Mouse (Mus musculus) thymus, adult 2 months (tissue): ENCODE results near the gene Cpsf7. TPM values are rescaled to one million over a fixed set of nuclear protein-coding genes. Genes with fewer than 3 reads are reported as not detected.
A peak's percentile ranks its signal among the peaks of the same experiment; 100 is the strongest.

Experiments used
- DNase-seq: peaks from one replicate; pipeline ENCODE4 v3.0.0; 2021
- H3K27ac ChIP-seq: fragments of 200-500 bp; 2 replicates; pipeline ENCODE4 v1.5.1; 2012; ENCODE audit warnings: low read length, control low read depth; ENCODE audit not compliant: control insufficient read depth, insufficient read depth
- H3K27me3 ChIP-seq: fragments of 200-500 bp; 2 replicates; pipeline ENCODE4 v1.6.1; 2012; ENCODE audit warnings: mild to moderate bottlenecking, low read length, moderate library complexity, mixed read lengths; ENCODE audit not compliant: control insufficient read depth, insufficient read depth
- H3K36me3 ChIP-seq: fragments of 200-500 bp; 2 replicates; pipeline ENCODE4 v1.6.1; 2012; ENCODE audit warnings: mild to moderate bottlenecking, low read length, moderate library complexity; ENCODE audit not compliant: control insufficient read depth, insufficient read depth
- H3K4me1 ChIP-seq: fragments of 200-500 bp; replicated peaks from 2 replicates; pipeline ENCODE4 v1.6.1; 2012; ENCODE audit warnings: low read length; ENCODE audit not compliant: control insufficient read depth, insufficient read depth
- H3K4me3 ChIP-seq: fragments of 200-500 bp; 2 replicates; pipeline ENCODE4 v1.5.1; 2012; ENCODE audit warnings: mild to moderate bottlenecking, low read length, control low read depth, moderate library complexity; ENCODE audit not compliant: control insufficient read depth, insufficient read depth
- CTCF ChIP-seq: fragments of 200-500 bp; IDR thresholded peaks from 2 replicates; pipeline ENCODE4 v1.5.1; 2012; ENCODE audit warnings: mild to moderate bottlenecking, control low read depth, low read length, moderate library complexity, borderline replicate concordance; ENCODE audit not compliant: control insufficient read depth, poor library complexity, insufficient read depth; ENCODE audit errors: extremely low read depth
- POLR2A ChIP-seq: fragments of 200-500 bp; IDR thresholded peaks from 2 replicates; pipeline ENCODE4 v1.6.1; 2012; ENCODE audit warnings: mild to moderate bottlenecking, low read length, control low read depth, moderate library complexity; ENCODE audit not compliant: control insufficient read depth, poor library complexity, insufficient read depth; ENCODE audit errors: extremely low read depth
- WGBS: fragments of 180-500 bp; shearing (Covaris S2); methylation state at CpG from one replicate; pipeline ENCODE4 v1.1.7; 2018; 5-methylcytosine and 5-hydroxymethylcytosine counted together
- polyA plus RNA-seq: library from polyadenylated mRNA; depleted of rRNA; stranded (reverse); fragments of >200 nt; gene quantifications from 2 replicates; pipeline ENCODE4 v1.2.3, GENCODE M21; 2012

Cpsf7 gene
- polyA plus RNA-seq, 1 experiment, result 113 TPM

GRCm38 (mm10) chr19:10569627-10570026, 44.6 kb downstream of the Cpsf7 start:
- H3K27me3 ChIP-seq, result no peaks in the 10 kb centered on the region
- no peaks in the 10 kb centered on the region for H3K4me1 ChIP-seq
- no peak overlapping the region for H3K27ac ChIP-seq
- peaks cover 5% of the 10 kb centered on the region; the same call in 1 of the 2 replicates for H3K36me3 ChIP-seq
- TF ChIP-seq POLR2A (no peak), CTCF (no peak)
- WGBS, result 98% methylated on average over 6 of the region's 6 CpGs
- H3K4me3 ChIP-seq, result no peak overlapping the region
- no peak for DNase-seq

GRCm38 (mm10) chr19:10576690-10577561, 51.9 kb downstream of the Cpsf7 start, which contains the start of the genes Cyb561a3 and Tmem138:
TSS of gene Cyb561a3 (plus strand) at chr19:10577172.
TSS of gene Tmem138 (minus strand) at chr19:10577362.
- H3K27me3 ChIP-seq, result no peaks in the 10 kb centered on the region
- under 1% methylated on average over 44 of the region's 44 CpGs for WGBS
- peak within 1 kb of the TSS; percentile 67 for H3K27ac ChIP-seq
- peaks cover 6% of the 10 kb centered on the region for H3K4me1 ChIP-seq
- peak; percentile 79 for TF ChIP-seq POLR2A
- TF ChIP-seq CTCF, result peak; percentile 61; the same call in 1 of the 2 replicates
- peak; percentile 92 for DNase-seq
- peak within 1 kb of the TSS; percentile 85 for H3K4me3 ChIP-seq
- H3K36me3 ChIP-seq, result no peaks in the 10 kb centered on the region; the same call in 1 of the 2 replicates

- TF ChIP-seq CTCF (no peak), POLR2A (no peak)
- Histone ChIP-seq H3K4me1 (peaks cover 13% of the 10 kb centered on the region), H3K27ac (no peak overlapping the region), H3K4me3 (no peak overlapping the region), H3K27me3 (no peaks in the 10 kb centered on the region), H3K36me3 (no peaks in the 10 kb centered on the region)
- 68% methylated on average over 3 of the region's 3 CpGs for WGBS
- DNase-seq, result no peak
Measured at GRCm38 (mm10) chr19:10580102-10580501, 55.0 kb downstream of the Cpsf7 start.

DNA sequence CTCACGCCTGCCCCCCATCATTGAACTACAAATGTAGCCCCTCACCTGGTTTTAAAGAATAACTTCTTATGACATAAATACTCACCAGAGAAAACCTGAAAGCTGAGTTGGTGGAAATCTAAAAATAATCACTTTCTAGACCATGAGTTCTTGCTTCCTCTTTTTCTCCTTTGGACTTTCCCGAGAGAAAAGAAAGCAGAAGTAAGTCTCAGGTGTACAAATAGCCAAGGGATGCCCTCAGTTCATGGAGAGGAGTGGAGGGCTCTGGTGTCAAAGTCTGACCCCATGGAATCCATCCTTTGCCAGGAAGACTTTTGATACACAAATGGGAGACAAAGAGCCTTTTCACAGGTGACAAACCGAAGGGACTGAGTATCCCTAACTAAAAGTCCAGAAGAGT, 55.7 kb downstream of the Cpsf7 start:
- no peak for DNase-seq

GRCm38 (mm10) chr19:10581984-10582383, 56.9 kb downstream of the Cpsf7 start:
- H3K4me3 ChIP-seq, result no peak overlapping the region
- peaks cover 13% of the 10 kb centered on the region for H3K4me1 ChIP-seq
- no peak for TF ChIP-seq CTCF
- no peak for TF ChIP-seq POLR2A
- no peak for DNase-seq
- no peak overlapping the region for H3K27ac ChIP-seq
- no peaks in the 10 kb centered on the region for H3K36me3 ChIP-seq
- WGBS, result 49% methylated on average over 6 of the region's 6 CpGs
- no peaks in the 10 kb centered on the region for H3K27me3 ChIP-seq

More for the DNA sequence above, 55.7 kb downstream of the Cpsf7 start:
- TF ChIP-seq CTCF, result no peak
- no peak for TF ChIP-seq POLR2A
- H3K27ac ChIP-seq, result no peak overlapping the region
- peaks cover 13% of the 10 kb centered on the region for H3K4me1 ChIP-seq
- H3K4me3 ChIP-seq, result no peak overlapping the region
- WGBS, result 53% methylated on average over 3 of the region's 3 CpGs
- no peaks in the 10 kb centered on the region for H3K36me3 ChIP-seq
- H3K27me3 ChIP-seq, result no peaks in the 10 kb centered on the region

DNA sequence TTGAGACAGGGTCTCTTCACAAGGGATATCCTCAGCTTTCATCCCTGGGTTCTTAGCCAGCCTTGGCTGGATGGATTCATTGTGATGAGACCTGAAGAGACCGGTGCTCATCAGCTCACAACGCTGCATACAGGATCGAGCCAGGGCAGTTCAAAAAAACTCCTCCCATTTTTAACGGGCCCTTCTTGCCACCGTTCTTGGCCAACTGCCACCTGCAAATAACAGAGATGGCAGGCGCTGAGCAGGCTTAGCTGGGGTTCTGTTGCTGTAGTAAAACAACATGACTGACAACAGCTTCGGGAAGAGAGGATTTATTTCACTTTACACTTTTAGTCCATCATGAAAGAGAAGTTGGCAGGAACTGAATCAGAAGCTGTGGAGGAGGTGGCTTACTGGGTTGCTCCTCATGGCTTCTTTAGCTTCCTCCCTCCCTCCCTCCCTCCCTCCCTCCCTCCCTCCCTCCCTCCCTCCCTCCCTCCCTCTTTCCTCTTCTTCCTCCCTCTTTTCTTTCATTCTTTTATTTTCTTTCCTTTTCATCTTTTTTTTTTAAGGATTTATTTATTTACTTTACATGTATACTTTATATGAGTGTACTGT, 58.6 kb downstream of the Cpsf7 start:
- Histone ChIP-seq H3K36me3 (no peaks in the 10 kb centered on the region), H3K27me3 (no peaks in the 10 kb centered on the region), H3K4me1 (peaks cover 8% of the 10 kb centered on the region), H3K27ac (no peak overlapping the region), H3K4me3 (no peak overlapping the region)
- WGBS, result 11% methylated on average over 7 of the region's 7 CpGs
- no peak for TF ChIP-seq POLR2A
- no peak for TF ChIP-seq CTCF
- no peak for DNase-seq
